Mouse (Mus musculus) intestine, embryonic 14.5 days (tissue): ENCODE measurements around the gene Cox10. TPM values are rescaled to one million over a fixed set of nuclear protein-coding genes. Genes with fewer than 3 reads are reported as not detected.
"Not testable (repeated sequence)": the region's sequence is repeated elsewhere in the genome, so short reads cannot be mapped to it uniquely, and the experiment has no call there.

ENCODE experiments used
- ATAC-seq: fragments of 200-750 bp; cut with Nextera tagmentation; replicated peaks from 2 replicates; pipeline ENCODE4 v1.8.0; 2017; ENCODE audit warnings: low read depth, moderate number of reproducible peaks, moderate TSS enrichment, moderate library complexity; ENCODE audit not compliant: low FRiP score, low TSS enrichment
- DNase-seq: peaks from one replicate; pipeline ENCODE4 v3.0.0-alpha.2; 2018; ENCODE audit warnings: low spot score
- H3K27ac ChIP-seq: fragments of 300-500 bp; sonication (generic); 2 replicates; pipeline ENCODE4 v1.5.1; 2014; ENCODE audit warnings: low read depth, mild to moderate bottlenecking, control low read depth
- H3K27me3 ChIP-seq: fragments of 300-500 bp; sonication (generic); replicated peaks from 2 replicates; pipeline ENCODE4 v1.6.1; 2014; ENCODE audit warnings: low read length, control low read depth; ENCODE audit not compliant: control insufficient read depth, insufficient read depth
- H3K36me3 ChIP-seq: fragments of 300-500 bp; sonication (generic); 2 replicates; pipeline ENCODE4 v1.6.1; 2014; ENCODE audit warnings: low read length, control low read depth; ENCODE audit not compliant: control insufficient read depth, insufficient read depth
- H3K4me1 ChIP-seq: fragments of 300-500 bp; sonication (generic); replicated peaks from 2 replicates; pipeline ENCODE4 v1.6.1; 2014; ENCODE audit warnings: low read length, control low read depth, mixed read lengths; ENCODE audit not compliant: control insufficient read depth, insufficient read depth
- H3K4me2 ChIP-seq: fragments of 300-500 bp; sonication (generic); 2 replicates; pipeline ENCODE4 v1.6.1; 2014; ENCODE audit warnings: low read length
- H3K4me3 ChIP-seq: fragments of 300-500 bp; sonication (generic); 2 replicates; pipeline ENCODE4 v1.5.1; 2014; ENCODE audit warnings: low read depth, low read length, control low read depth, mixed read lengths
- H3K9ac ChIP-seq: fragments of 300-500 bp; sonication (generic); 2 replicates; pipeline ENCODE4 v1.6.1; 2014; ENCODE audit warnings: mild to moderate bottlenecking, low read length
- H3K9me3 ChIP-seq: fragments of 300-500 bp; sonication (generic); 2 replicates; pipeline ENCODE4 v1.6.1; 2016; ENCODE audit warnings: low read length, control low read depth; ENCODE audit not compliant: control insufficient read depth
- WGBS: fragments of 180-500 bp; shearing (Covaris S2); extraction: QIAGEN DNeasy Blood & Tissue Kit; methylation state at CpG from one replicate; pipeline ENCODE4 v1.1.7; 2014; 5-methylcytosine and 5-hydroxymethylcytosine counted together
- polyA plus RNA-seq: library from polyadenylated mRNA; unstranded; fragments of >200 nt; fragmentation: Nextera tagmentation; extraction: Ambion mirVana; gene quantifications from 2 replicates; pipeline ENCODE4 v1.2.1, GENCODE M21; 2014

The Cox10 gene
- 33.0 and 34.3 TPM in 2 replicates for polyA plus RNA-seq

DNA sequence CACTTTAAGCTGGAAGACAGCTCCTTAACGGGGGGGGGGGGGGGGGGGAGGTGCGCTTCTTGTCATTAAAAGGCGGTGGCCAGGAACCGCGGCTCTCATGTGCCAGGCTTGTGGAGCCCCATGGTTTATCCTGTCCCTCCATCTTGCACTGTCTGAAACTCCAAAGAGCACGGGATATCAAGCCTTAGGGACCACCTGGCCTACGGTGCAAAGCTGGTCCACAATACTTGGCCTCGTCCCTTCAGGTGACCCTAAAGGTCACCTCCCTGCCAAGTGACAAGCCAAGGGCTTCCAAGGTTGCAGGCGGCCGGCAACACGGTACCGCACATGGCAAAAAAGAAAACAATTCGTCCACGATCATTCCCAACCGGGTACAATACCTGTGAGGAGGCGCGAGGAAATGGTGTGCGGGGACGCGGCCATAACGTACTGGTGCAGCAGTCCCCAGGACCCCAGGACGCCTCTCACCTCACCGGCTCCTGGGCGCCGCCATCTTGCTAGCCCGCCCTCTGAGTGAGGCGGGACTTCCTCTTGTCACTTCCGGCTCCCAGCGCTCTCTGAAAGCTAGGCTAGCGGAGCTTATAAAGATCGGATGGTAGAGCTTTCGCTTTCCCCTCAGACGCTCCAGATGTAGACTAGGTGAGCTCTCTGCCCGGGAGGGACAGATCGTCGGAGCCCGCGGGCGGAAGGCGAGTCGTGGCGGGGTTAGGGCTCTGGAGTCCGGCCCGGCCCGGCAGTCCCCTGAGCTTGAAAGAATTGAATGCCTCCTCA, at the start of gene Cox10:
Gene Cox10 (minus strand): TSS at position 513 of the 771 bp plus-strand sequence.
- peak within 1 kb of the TSS; percentile 93 for H3K27ac ChIP-seq
- no peaks in the 10 kb centered on the region for H3K27me3 ChIP-seq
- DNase-seq (peak; percentile 90), ATAC-seq (peak; percentile 95)
- peak within 1 kb of the TSS; percentile 97 for H3K4me3 ChIP-seq
- H3K4me1 ChIP-seq, result peaks cover 11% of the 10 kb centered on the region; the same call in 1 of the 2 replicates
- peak within 1 kb of the TSS; percentile 79 for H3K9ac ChIP-seq
- no peaks in the 10 kb centered on the region for H3K9me3 ChIP-seq
- peak within 1 kb of the TSS; percentile 73 for H3K4me2 ChIP-seq
- under 1% methylated on average over 42 of the region's 45 CpGs for WGBS
- H3K36me3 ChIP-seq, result peaks cover 12% of the 10 kb centered on the region

DNA sequence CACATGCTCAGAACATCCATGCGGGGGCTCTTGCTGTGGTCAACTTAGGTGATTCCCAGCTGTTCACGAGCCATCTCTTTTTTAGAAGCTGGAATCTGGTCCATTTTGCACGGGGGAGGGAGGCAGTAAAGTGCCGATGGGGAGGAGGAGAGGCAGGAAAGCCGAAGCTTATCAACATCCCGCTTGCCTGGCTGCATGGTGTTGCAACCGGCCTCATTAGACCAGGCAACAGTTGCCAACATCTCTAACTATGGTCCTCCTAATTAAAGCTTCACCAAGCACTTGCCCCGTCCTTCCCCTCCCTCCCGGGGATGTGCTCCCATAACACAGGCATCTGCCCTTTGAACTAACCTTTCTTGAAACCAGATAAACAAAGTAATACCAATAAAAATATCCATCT, 48.7 kb upstream of the Cox10 start:
- Histone ChIP-seq H3K9me3 (no peaks in the 10 kb centered on the region), H3K4me3 (no peak overlapping the region), H3K9ac (no peak overlapping the region), H3K27ac (no peak overlapping the region), H3K36me3 (no peaks in the 10 kb centered on the region), H3K4me1 (peaks cover 6% of the 10 kb centered on the region; the same call in 1 of the 2 replicates), H3K4me2 (no peak overlapping the region), H3K27me3 (no peaks in the 10 kb centered on the region)
- DNase-seq, result no peak
- 32% methylated on average over 9 of the region's 9 CpGs for WGBS
- ATAC-seq, result no peak

DNA sequence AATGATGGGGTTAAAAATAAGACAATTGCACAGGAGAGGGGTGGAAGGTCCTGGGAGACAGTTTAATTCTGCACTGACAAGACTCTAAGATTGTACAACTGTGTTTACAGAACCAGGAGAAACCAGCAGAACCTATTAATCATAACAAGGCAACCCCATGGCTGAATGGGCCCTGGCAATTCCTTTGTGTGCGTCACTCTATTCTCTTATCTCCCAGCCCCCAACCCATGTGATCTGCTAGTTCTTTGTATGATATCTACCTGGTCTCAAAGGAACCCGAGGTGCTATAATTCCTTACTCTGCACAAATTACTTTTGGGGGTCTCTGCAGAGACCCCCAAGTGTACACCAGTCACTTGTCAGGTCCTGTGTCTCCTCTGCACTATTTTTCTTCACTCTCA, 46.2 kb upstream of the Cox10 start:
- peaks cover 6% of the 10 kb centered on the region; the same call in 1 of the 2 replicates for H3K4me1 ChIP-seq
- H3K4me2 ChIP-seq, result no peak overlapping the region
- no peak for ATAC-seq
- WGBS, result 64% methylated on average over 2 of the region's 2 CpGs
- H3K9ac ChIP-seq, result no peak overlapping the region
- H3K9me3 ChIP-seq, result no peaks in the 10 kb centered on the region
- DNase-seq, result no peak
- H3K27me3 ChIP-seq, result no peaks in the 10 kb centered on the region; the same call in 1 of the 2 replicates
- H3K4me3 ChIP-seq, result no peak overlapping the region
- no peak overlapping the region for H3K27ac ChIP-seq
- H3K36me3 ChIP-seq, result no peaks in the 10 kb centered on the region

DNA sequence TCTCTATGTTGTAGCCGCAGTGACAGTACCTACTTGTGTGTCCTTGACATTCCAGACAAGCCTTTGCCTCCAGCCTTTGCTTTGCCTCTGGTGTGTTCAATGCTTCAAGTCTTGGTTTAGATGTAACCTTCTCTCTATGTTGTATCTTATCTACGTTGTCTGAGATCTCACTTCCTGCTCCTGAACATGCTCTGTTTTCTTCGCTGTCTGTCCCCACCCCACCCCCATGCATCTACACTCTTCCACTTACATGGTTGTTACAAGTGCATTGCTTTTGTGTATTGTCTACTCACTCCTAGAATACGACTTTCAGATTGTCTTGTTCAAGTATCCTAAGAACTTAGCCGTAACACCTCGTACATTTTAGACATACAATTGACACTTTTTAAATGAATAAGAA, 43.9 kb upstream of the Cox10 start:
- H3K27ac ChIP-seq, DNase-seq, H3K9me3 ChIP-seq, ATAC-seq, H3K36me3 ChIP-seq, H3K9ac ChIP-seq, H3K4me3 ChIP-seq, H3K27me3 ChIP-seq, H3K4me1 ChIP-seq, H3K4me2 ChIP-seq: not testable (repeated sequence)
- WGBS, result 80% methylated on average over 6 of the region's 6 CpGs

DNA sequence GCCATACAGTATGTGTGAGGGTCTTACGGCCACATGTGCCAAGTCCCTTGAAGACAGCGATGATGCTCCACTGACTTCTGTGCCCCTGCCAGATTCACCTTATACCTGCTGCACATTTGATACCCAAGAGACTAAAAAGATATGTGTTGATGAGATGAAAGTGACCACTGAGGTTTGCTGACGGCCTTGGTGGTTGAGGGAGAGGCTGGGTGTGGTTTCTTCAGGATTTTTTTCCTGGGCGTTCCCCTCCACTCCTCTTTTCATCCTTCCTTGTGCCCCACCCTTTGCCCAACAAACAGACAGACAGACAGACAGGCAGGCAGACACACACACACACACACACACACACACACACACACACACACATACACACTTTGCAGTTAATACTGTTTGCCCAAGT, 37.4 kb upstream of the Cox10 start:
- Histone ChIP-seq H3K36me3 (no peaks in the 10 kb centered on the region), H3K9ac (no peak overlapping the region), H3K4me3 (no peak overlapping the region), H3K4me2 (no peak overlapping the region), H3K4me1 (no peaks in the 10 kb centered on the region), H3K27ac (no peak overlapping the region), H3K27me3 (no peaks in the 10 kb centered on the region), H3K9me3 (no peaks in the 10 kb centered on the region)
- WGBS, result 82% methylated on average over 4 of the region's 4 CpGs
- DNase-seq, result no peak
- ATAC-seq, result no peak

GRCm38 (mm10) chr11:64115822-64116221, 36.6 kb upstream of the Cox10 start:
- 69% methylated on average over 2 of the region's 2 CpGs for WGBS
- Histone ChIP-seq H3K9ac (no peak overlapping the region), H3K4me2 (no peak overlapping the region), H3K27me3 (no peaks in the 10 kb centered on the region), H3K27ac (no peak overlapping the region), H3K36me3 (no peaks in the 10 kb centered on the region), H3K4me3 (no peak overlapping the region), H3K4me1 (no peaks in the 10 kb centered on the region), H3K9me3 (no peaks in the 10 kb centered on the region)
- no peak for ATAC-seq
- DNase-seq, result no peak

- ATAC-seq (no peak), DNase-seq (no peak)
- no peaks in the 10 kb centered on the region for H3K9me3 ChIP-seq
- no peak overlapping the region for H3K27ac ChIP-seq
- H3K27me3 ChIP-seq, result no peaks in the 10 kb centered on the region
- 81% methylated on average over 9 of the region's 9 CpGs for WGBS
- no peaks in the 10 kb centered on the region for H3K36me3 ChIP-seq
- no peaks in the 10 kb centered on the region for H3K4me1 ChIP-seq
- H3K4me2 ChIP-seq, result no peak overlapping the region
- no peak overlapping the region for H3K4me3 ChIP-seq
- H3K9ac ChIP-seq, result no peak overlapping the region
These were observed 35.8 kb upstream of the Cox10 start for GRCm38 (mm10) chr11:64115101-64115500.

DNA sequence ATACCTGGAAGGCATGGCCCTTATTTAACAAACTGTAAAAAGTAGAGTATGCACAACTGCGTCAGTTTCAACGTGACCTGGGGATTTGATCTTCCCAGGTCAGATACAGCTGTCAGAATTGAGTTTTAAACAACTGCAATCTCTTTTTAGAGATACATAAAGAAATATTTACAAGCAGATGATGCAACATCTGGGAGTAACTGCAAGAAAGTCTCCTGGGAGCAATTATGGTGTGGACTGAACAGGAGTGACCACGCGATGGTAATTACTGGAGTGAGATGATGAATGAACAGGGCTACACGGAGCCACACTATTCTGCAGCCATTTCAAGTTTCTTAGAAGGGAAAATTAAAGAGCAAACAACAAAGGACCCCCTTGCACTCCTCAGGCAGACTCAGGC, 20.8 kb upstream of the Cox10 start:
- Histone ChIP-seq H3K9me3 (no peaks in the 10 kb centered on the region), H3K9ac (no peak overlapping the region), H3K27me3 (no peaks in the 10 kb centered on the region), H3K4me2 (no peak overlapping the region), H3K4me3 (no peak overlapping the region), H3K4me1 (no peaks in the 10 kb centered on the region), H3K36me3 (no peaks in the 10 kb centered on the region), H3K27ac (no peak overlapping the region)
- 86% methylated on average over 5 of the region's 5 CpGs for WGBS
- no peak for ATAC-seq
- DNase-seq, result no peak

DNA sequence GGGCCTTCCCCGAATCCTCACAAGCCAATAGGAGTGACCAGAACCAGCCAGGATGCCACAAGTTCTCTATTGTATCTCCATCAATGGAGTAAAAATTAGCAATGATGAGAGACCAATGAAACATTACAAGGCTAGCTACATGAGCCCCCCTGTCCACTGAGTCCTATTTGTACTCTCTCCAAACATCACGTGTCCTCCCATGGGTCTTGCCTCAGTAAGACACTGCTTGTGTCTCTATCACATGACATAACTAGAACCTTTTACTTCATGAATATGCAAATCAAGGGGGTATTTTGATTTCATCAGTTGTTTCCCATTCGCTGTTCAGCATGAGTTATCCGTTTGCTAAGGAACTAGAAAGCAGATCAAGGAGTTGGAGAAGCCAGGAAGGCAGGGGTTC, 13.8 kb upstream of the Cox10 start:
- Histone ChIP-seq H3K9ac (no peak overlapping the region), H3K4me1 (no peaks in the 10 kb centered on the region), H3K27me3 (no peaks in the 10 kb centered on the region), H3K9me3 (no peaks in the 10 kb centered on the region), H3K4me3 (no peak overlapping the region), H3K4me2 (no peak overlapping the region), H3K36me3 (no peaks in the 10 kb centered on the region), H3K27ac (no peak overlapping the region)
- DNase-seq (no peak), ATAC-seq (no peak)
- WGBS, result 92% methylated on average over 4 of the region's 4 CpGs
